25 mouse cellular contexts compared by ENCODE assay signal in genomic region chr1:160985477-160985876, GRCm38 (mm10).
"Had no signal": no experiment of that assay in that cellular context is flagged by ENCODE, and none has a peak within 500 bp of the region (broad histone marks: within the 10 kb centered on the region; RNA-seq: fewer than 3 reads in every experiment).

No protein-coding gene starts in this region.

- H3K9ac ChIP-seq: heart, embryonic 13.5 days; heart, embryonic 15.5 days; hindbrain, embryonic 13.5 days; hindbrain, embryonic 15.5 days; kidney, embryonic 15.5 days; limb, embryonic 12.5 days; liver, embryonic 13.5 days; liver, embryonic 15.5 days had no signal

- DNase-seq: gastrocnemius, postnatal 14 days; gastrocnemius, postnatal 36 days; heart, adult 18-20 months; heart, postnatal 14 days; heart, postnatal 36 days; kidney, adult 11 months; kidney, adult 2 months; kidney, adult 9 months; kidney, postnatal 14 days; kidney, postnatal 36 days; layer of hippocampus, adult 9-11 months; layer of hippocampus, postnatal 36 days; liver, embryonic 13.5 days had no signal

- H3K36me3 ChIP-seq: heart, embryonic 13.5 days; heart, embryonic 15.5 days; hindbrain, embryonic 13.5 days; hindbrain, embryonic 15.5 days; kidney, embryonic 15.5 days; limb, embryonic 10.5 days; limb, embryonic 12.5 days; liver, embryonic 15.5 days had no signal

- H3K9me3 ChIP-seq: heart, embryonic 13.5 days; heart, embryonic 15.5 days; hindbrain, embryonic 13.5 days; hindbrain, embryonic 15.5 days; kidney, embryonic 15.5 days; limb, embryonic 10.5 days; limb, embryonic 12.5 days; liver, embryonic 13.5 days; liver, embryonic 15.5 days had no signal

- H3K27me3 ChIP-seq: heart, embryonic 13.5 days; heart, embryonic 15.5 days; hindbrain, embryonic 13.5 days; hindbrain, embryonic 15.5 days; kidney, embryonic 15.5 days; limb, embryonic 12.5 days; liver, embryonic 13.5 days; liver, embryonic 15.5 days had no signal

- H3K4me1 ChIP-seq: heart, embryonic 13.5 days; heart, embryonic 15.5 days; hindbrain, embryonic 13.5 days; hindbrain, embryonic 15.5 days; limb, embryonic 12.5 days had no signal

- H3K27ac ChIP-seq: heart, embryonic 13.5 days; heart, embryonic 15.5 days; hindbrain, embryonic 13.5 days; hindbrain, embryonic 15.5 days; hindbrain, postnatal 0 days; kidney, embryonic 15.5 days; kidney, postnatal 0 days; limb, embryonic 10.5 days; limb, embryonic 12.5 days; liver, embryonic 13.5 days; liver, embryonic 15.5 days had no signal

- ATAC-seq: hindbrain, postnatal 0 days; intestine, embryonic 16.5 days had no signal

- H3K4me2 ChIP-seq: heart, embryonic 11.5 days; heart, embryonic 13.5 days; heart, embryonic 15.5 days; hindbrain, embryonic 13.5 days; hindbrain, embryonic 15.5 days; kidney, embryonic 15.5 days; limb, embryonic 12.5 days; liver, embryonic 13.5 days; liver, embryonic 15.5 days had no signal

- H3K4me3 ChIP-seq: heart, embryonic 13.5 days; heart, embryonic 15.5 days; hindbrain, embryonic 13.5 days; hindbrain, embryonic 15.5 days; kidney, embryonic 15.5 days; limb, embryonic 10.5 days; limb, embryonic 12.5 days; liver, embryonic 13.5 days; liver, embryonic 15.5 days had no signal
